Mouse (Mus musculus) thymus, postnatal 10 days (tissue): ENCODE results near the gene Xirp1.
A peak's percentile ranks its signal among the peaks of the same experiment; 100 is the strongest.

Source experiments
- DNase-seq, 2 experiments: peaks; one replicate each; pipeline ENCODE4 v3.0.0; 2021; ENCODE audit warnings: low spot score in 2 of 2

Gene Xirp1

DNA sequence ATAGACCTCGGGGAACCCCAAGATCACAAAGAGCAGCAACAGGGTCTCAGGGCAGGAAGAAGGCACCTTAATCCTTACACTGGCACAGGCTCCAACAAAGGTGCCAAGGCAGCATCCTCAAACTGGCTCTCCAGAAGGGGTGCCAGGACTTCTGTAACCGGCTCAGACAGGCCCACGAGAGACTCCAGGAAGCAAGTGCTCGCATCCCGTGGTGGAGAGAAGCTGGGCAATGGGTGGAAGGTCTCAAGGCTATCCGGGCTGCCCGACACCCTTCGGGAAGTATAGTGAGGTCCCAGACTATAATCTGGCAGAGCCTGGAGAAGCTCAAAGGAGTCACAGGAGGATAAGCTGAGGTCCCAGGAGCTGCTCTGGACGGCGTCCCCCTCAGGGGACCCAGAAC lies 51.2 kb downstream of the Xirp1 start:
- no peak for DNase-seq

DNA sequence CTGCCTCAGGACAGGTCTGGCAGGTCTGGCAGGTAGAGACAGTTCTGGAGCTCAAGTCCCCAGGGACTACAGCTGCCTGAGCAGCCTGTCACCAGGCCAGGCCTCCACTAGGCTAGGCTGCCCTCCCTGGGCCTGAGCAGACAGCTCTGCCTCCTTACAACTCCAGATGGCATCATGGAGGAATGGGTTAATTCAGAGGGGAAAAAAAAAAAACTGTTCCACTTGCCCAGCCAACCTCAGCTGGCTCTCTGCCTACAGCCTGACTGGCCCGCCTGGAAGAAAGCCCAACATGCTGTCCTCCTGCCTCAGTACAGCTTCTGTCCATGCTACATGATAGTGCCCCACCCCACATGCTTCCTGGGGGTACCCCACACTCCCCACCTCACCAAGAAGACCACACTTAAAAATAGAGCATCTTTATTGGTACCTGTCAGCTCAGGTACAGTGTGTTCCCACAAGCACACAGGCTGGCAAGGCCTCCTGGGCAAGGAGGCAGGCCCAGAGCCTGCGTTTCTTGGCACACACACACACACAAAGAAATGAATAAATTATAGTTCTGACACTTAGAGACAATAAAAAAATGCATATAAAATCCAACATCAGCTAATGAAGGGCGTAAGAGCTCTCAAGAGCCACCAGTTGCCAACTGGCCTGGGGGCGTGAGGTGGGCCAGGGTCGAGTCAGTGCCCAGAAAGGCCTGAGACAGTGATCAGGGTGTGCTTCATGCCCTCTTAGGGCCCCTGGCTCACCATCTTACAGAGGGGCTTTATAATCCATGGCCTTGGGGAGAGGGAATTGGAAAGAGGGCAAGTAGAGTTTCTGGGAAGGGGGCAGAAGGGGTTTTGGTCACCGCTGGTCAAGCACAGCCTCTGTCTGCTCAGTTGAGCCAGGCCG lies 52.4 kb downstream of the Xirp1 start:
- no peak for DNase-seq

DNA sequence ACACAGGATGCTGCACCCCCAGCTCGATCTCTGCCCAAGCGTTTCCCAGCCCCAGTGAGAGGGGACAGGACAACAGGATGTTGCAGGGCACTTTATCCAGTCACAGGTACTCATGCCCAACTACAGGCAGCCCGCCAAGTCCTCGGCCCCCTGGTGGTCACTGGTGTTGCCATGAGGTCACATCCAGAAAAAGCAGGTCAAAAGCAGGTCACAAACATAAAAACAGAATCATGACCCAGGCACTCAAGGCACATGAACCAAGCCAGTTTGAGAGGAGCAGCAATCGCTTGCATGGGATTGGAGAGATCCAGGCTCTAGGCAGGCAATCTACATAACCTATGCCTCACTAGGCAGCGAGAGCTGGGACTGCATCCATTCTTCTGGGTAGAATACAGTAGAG lies 53.2 kb downstream of the Xirp1 start:
- peak in 1 of 2 experiments; percentile 58 for DNase-seq

DNA sequence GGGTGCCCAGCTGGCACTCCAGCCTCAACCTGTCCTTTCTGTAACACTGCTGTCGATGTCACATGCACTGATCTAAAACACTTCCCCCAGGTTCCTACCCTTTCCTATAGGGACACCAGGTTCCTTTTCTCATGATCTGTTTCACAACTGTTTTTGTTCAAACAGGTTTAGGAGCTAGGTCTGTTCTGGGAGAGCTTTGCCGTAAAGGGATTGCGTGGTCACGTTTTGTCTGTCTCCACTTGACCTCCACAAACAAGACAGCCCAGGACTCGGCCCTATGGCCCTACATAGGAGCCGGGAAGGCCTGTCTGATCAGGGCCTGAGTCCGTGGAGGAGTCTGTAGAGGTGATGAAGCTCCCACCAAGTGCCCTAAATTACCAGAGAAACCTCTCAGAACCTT lies 53.6 kb downstream of the Xirp1 start:
- DNase-seq = no peak

DNA sequence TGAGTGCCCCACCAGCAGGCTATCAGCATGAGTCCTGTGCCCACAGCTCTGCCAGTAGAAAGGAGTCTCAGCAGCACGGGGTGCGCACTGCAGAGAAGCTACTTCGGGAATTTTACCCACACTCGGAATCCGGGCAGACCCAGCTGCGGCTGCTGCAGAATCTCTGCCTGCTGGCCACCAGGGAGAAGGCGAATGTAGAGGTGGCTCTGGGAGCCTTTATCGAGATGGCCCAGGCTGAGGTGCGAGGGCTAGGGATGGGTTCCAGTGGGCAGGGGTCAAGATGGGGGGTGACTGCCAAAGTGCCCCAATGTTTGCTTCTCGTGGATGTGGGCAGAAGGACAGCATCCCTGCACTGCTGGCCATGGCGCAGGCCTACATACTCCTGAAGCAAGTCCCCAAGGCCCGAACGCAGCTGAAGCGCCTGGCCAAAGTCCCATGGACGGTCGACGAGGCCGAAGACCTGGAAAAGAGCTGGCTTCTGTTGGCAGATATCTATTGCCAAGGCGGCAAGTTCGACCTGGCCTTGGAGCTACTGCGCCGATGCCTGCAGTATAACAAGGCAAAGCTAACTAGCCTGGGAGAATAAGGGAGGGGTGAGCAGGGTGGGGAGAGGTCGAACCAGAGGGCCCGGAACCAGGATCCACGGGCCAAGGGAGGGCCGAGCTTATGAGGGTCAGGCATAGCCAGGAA lies 57.0 kb downstream of the Xirp1 start:
- no peak for DNase-seq

DNA sequence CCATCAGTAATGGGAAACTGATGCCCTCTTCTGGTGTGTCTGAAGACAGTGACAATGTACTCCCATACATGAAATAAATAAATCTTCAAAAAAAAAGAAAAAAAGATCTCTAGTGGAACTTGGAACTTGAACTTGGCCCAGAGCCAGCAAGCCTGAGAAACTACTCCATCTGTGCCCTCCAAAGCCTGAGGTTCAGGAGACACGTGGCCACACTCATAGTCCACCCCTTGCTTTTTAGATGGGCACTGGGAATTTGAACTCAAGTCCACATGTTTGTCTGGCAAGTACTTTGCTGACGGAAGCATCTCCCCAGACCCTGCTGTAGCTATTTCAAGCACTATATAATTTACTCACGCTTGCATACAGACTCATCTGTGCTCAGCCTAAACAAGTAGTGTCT lies 58.2 kb downstream of the Xirp1 start:
- DNase-seq = no peak

DNA sequence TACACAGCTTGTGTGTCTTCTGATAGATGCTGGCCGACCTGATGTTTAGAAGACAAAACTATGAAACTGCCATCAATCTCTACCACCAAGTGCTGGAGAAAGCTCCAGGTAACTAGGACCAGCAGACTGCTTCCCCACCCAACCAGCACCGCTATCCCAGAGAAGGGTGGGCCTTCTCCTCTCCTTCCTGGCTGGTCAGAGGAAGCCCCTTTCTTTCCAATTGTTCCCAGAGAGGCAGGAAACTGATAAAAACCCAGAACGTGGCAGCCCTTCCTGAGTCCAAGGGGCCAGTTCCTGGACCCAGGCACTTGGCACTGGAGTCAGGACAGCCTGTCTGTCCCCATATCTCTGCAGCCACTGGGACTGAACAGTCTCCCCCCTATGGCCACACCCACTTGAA lies 59.2 kb downstream of the Xirp1 start:
- DNase-seq = no peak
